Mouse (Mus musculus) hindbrain, embryonic 15.5 days (tissue): ENCODE measurements around the gene Sema3a. TPM values are rescaled to one million over a fixed set of nuclear protein-coding genes. Genes with fewer than 3 reads are reported as not detected.

ENCODE experiments used
- ATAC-seq: fragments of 200-750 bp; cut with Nextera tagmentation; 2 replicates; pipeline ENCODE4 v1.8.0; 2017; ENCODE audit warnings: low read depth, moderate number of reproducible peaks, moderate TSS enrichment; ENCODE audit not compliant: low FRiP score
- H3K27ac ChIP-seq: fragments of 300-500 bp; sonication (generic); replicated peaks from 2 replicates; pipeline ENCODE4 v1.5.1; 2015; ENCODE audit warnings: mild to moderate bottlenecking, inconsistent platforms
- H3K27me3 ChIP-seq: fragments of 300-500 bp; sonication (generic); 2 replicates; pipeline ENCODE4 v1.6.1; 2015; ENCODE audit warnings: control low read depth, inconsistent platforms
- H3K36me3 ChIP-seq: fragments of 300-500 bp; sonication (generic); 2 replicates; pipeline ENCODE4 v1.6.1; 2015; ENCODE audit warnings: control low read depth, inconsistent platforms
- H3K4me1 ChIP-seq: fragments of 300-500 bp; sonication (generic); replicated peaks from 2 replicates; pipeline ENCODE4 v1.6.1; 2015; ENCODE audit warnings: control low read depth, inconsistent platforms
- H3K4me2 ChIP-seq: fragments of 300-500 bp; sonication (generic); 2 replicates; pipeline ENCODE4 v1.6.1; 2015; ENCODE audit warnings: moderate library complexity, mild to moderate bottlenecking, inconsistent platforms
- H3K4me3 ChIP-seq: fragments of 300-500 bp; sonication (generic); 2 replicates; pipeline ENCODE4 v1.5.1; 2015; ENCODE audit warnings: mild to moderate bottlenecking, inconsistent platforms
- H3K9ac ChIP-seq: fragments of 300-500 bp; sonication (generic); 2 replicates; pipeline ENCODE4 v1.6.1; 2015; ENCODE audit warnings: inconsistent platforms
- H3K9me3 ChIP-seq: fragments of 300-500 bp; sonication (generic); 2 replicates; pipeline ENCODE4 v1.6.1; 2016; ENCODE audit warnings: control low read depth, inconsistent platforms
- WGBS: fragments of 180-500 bp; shearing (Covaris S2); methylation state at CpG from one replicate; pipeline ENCODE4 v1.1.7; 2015; 5-methylcytosine and 5-hydroxymethylcytosine counted together
- polyA plus RNA-seq: library from polyadenylated mRNA; unstranded; fragments of >200 nt; fragmentation: Nextera tagmentation; extraction: Ambion mirVana; gene quantifications from 2 replicates; pipeline ENCODE4 v1.2.1, GENCODE M21; 2015

Gene Sema3a
- polyA plus RNA-seq, 1 experiment from 2014 or later, result 23.0 TPM

GRCm38 (mm10) chr5:13337665-13338064 lies 212.5 kb downstream of the Sema3a start:
- no peaks in the 10 kb centered on the region for H3K36me3 ChIP-seq
- no peaks in the 10 kb centered on the region for H3K4me1 ChIP-seq
- no peak overlapping the region for H3K9ac ChIP-seq
- no peaks in the 10 kb centered on the region for H3K9me3 ChIP-seq
- no peak overlapping the region for H3K27ac ChIP-seq
- no peak for ATAC-seq
- WGBS, result 91% methylated on average over 1 of the region's 1 CpGs
- H3K27me3 ChIP-seq, result no peaks in the 10 kb centered on the region
- no peak overlapping the region for H3K4me3 ChIP-seq
- no peak overlapping the region for H3K4me2 ChIP-seq

GRCm38 (mm10) chr5:13347068-13347467 lies 221.9 kb downstream of the Sema3a start:
- WGBS, result 86% methylated on average over 4 of the region's 4 CpGs
- H3K9ac ChIP-seq, result no peak overlapping the region
- no peaks in the 10 kb centered on the region for H3K9me3 ChIP-seq
- H3K4me2 ChIP-seq, result no peak overlapping the region
- no peaks in the 10 kb centered on the region for H3K4me1 ChIP-seq
- no peak for ATAC-seq
- no peak overlapping the region for H3K4me3 ChIP-seq
- no peaks in the 10 kb centered on the region for H3K27me3 ChIP-seq
- H3K27ac ChIP-seq, result no peak overlapping the region
- no peaks in the 10 kb centered on the region for H3K36me3 ChIP-seq

- no peaks in the 10 kb centered on the region for H3K4me1 ChIP-seq
- 44% methylated on average over 4 of the region's 4 CpGs for WGBS
- ATAC-seq, result no peak
These were observed 226.4 kb downstream of the Sema3a start for GRCm38 (mm10) chr5:13351611-13352010.

GRCm38 (mm10) chr5:13352995-13353394 lies 227.8 kb downstream of the Sema3a start:
- H3K4me1 ChIP-seq, result no peaks in the 10 kb centered on the region
- ATAC-seq, result no peak
- H3K4me3 ChIP-seq, result no peak overlapping the region
- no peaks in the 10 kb centered on the region for H3K36me3 ChIP-seq
- H3K27me3 ChIP-seq, result no peaks in the 10 kb centered on the region
- no peak overlapping the region for H3K9ac ChIP-seq
- H3K27ac ChIP-seq, result no peak overlapping the region
- H3K9me3 ChIP-seq, result no peaks in the 10 kb centered on the region
- H3K4me2 ChIP-seq, result no peak overlapping the region
- 82% methylated on average over 1 of the region's 1 CpGs for WGBS

More at GRCm38 (mm10) chr5:13351611-13352010, 226.4 kb downstream of the Sema3a start:
- Histone ChIP-seq H3K9me3 (no peaks in the 10 kb centered on the region), H3K36me3 (no peaks in the 10 kb centered on the region), H3K27me3 (no peaks in the 10 kb centered on the region), H3K4me2 (no peak overlapping the region), H3K9ac (no peak overlapping the region), H3K27ac (no peak overlapping the region), H3K4me3 (no peak overlapping the region)

- no peak overlapping the region for H3K9ac ChIP-seq
- H3K36me3 ChIP-seq, result no peaks in the 10 kb centered on the region
- no peaks in the 10 kb centered on the region for H3K9me3 ChIP-seq
- no peak for ATAC-seq
- H3K4me3 ChIP-seq, result no peak overlapping the region
- no peaks in the 10 kb centered on the region for H3K4me1 ChIP-seq
- no peak overlapping the region for H3K27ac ChIP-seq
- 65% methylated on average over 1 of the region's 1 CpGs for WGBS
- no peaks in the 10 kb centered on the region for H3K27me3 ChIP-seq
- no peak overlapping the region for H3K4me2 ChIP-seq
These were observed 228.3 kb downstream of the Sema3a start for GRCm38 (mm10) chr5:13353539-13353938.

- no peaks in the 10 kb centered on the region for H3K4me1 ChIP-seq
- WGBS, result 91% methylated on average over 1 of the region's 1 CpGs
- H3K36me3 ChIP-seq, result no peaks in the 10 kb centered on the region
- no peak for ATAC-seq
- H3K9ac ChIP-seq, result no peak overlapping the region
- H3K4me2 ChIP-seq, result no peak overlapping the region
- H3K9me3 ChIP-seq, result no peaks in the 10 kb centered on the region
- H3K4me3 ChIP-seq, result no peak overlapping the region
- H3K27me3 ChIP-seq, result no peaks in the 10 kb centered on the region
- no peak overlapping the region for H3K27ac ChIP-seq
These were observed 229.7 kb downstream of the Sema3a start for GRCm38 (mm10) chr5:13354913-13355312.

- Histone ChIP-seq H3K9me3 (no peaks in the 10 kb centered on the region), H3K9ac (no peak overlapping the region), H3K4me2 (no peak overlapping the region), H3K27me3 (no peaks in the 10 kb centered on the region), H3K27ac (no peak overlapping the region), H3K36me3 (no peaks in the 10 kb centered on the region), H3K4me1 (no peaks in the 10 kb centered on the region), H3K4me3 (no peak overlapping the region)
- no peak for ATAC-seq
- WGBS, result 61% methylated on average over 4 of the region's 4 CpGs
These were observed 233.6 kb downstream of the Sema3a start for GRCm38 (mm10) chr5:13358770-13359169.

GRCm38 (mm10) chr5:13360711-13361110 lies 235.5 kb downstream of the Sema3a start:
- ATAC-seq, result no peak
- no peaks in the 10 kb centered on the region for H3K9me3 ChIP-seq
- H3K9ac ChIP-seq, result no peak overlapping the region
- no peak overlapping the region for H3K4me3 ChIP-seq
- H3K27me3 ChIP-seq, result no peaks in the 10 kb centered on the region
- H3K4me1 ChIP-seq, result no peaks in the 10 kb centered on the region
- H3K4me2 ChIP-seq, result no peak overlapping the region
- H3K27ac ChIP-seq, result no peak overlapping the region
- no peaks in the 10 kb centered on the region for H3K36me3 ChIP-seq
- 48% methylated on average over 3 of the region's 3 CpGs for WGBS

GRCm38 (mm10) chr5:13365108-13365507 lies 239.9 kb downstream of the Sema3a start:
- ATAC-seq, result no peak
- no peaks in the 10 kb centered on the region for H3K36me3 ChIP-seq
- H3K9me3 ChIP-seq, result no peaks in the 10 kb centered on the region
- WGBS, result 86% methylated on average over 2 of the region's 2 CpGs
- H3K4me3 ChIP-seq, result no peak overlapping the region
- no peak overlapping the region for H3K9ac ChIP-seq
- no peak overlapping the region for H3K4me2 ChIP-seq
- no peaks in the 10 kb centered on the region for H3K4me1 ChIP-seq
- H3K27me3 ChIP-seq, result no peaks in the 10 kb centered on the region
- H3K27ac ChIP-seq, result no peak overlapping the region

- ATAC-seq, result no peak
- Histone ChIP-seq H3K27me3 (no peaks in the 10 kb centered on the region), H3K4me1 (no peaks in the 10 kb centered on the region), H3K9ac (no peak overlapping the region), H3K4me3 (no peak overlapping the region), H3K4me2 (no peak overlapping the region), H3K9me3 (no peaks in the 10 kb centered on the region), H3K27ac (no peak overlapping the region), H3K36me3 (no peaks in the 10 kb centered on the region)
- WGBS, result 62% methylated on average over 4 of the region's 4 CpGs
These were observed 254.0 kb downstream of the Sema3a start for GRCm38 (mm10) chr5:13379223-13379622.

- no peaks in the 10 kb centered on the region for H3K27me3 ChIP-seq
- H3K4me3 ChIP-seq, result no peak overlapping the region
- H3K4me1 ChIP-seq, result no peaks in the 10 kb centered on the region
- 82% methylated on average over 4 of the region's 4 CpGs for WGBS
- no peaks in the 10 kb centered on the region for H3K9me3 ChIP-seq
- no peaks in the 10 kb centered on the region for H3K36me3 ChIP-seq
- H3K4me2 ChIP-seq, result no peak overlapping the region
- no peak overlapping the region for H3K27ac ChIP-seq
- no peak overlapping the region for H3K9ac ChIP-seq
- no peak for ATAC-seq
These were observed 258.8 kb downstream of the Sema3a start for GRCm38 (mm10) chr5:13384047-13384446.

- H3K27me3 ChIP-seq, result no peaks in the 10 kb centered on the region
- H3K4me1 ChIP-seq, result no peaks in the 10 kb centered on the region
- 45% methylated on average over 4 of the region's 4 CpGs for WGBS
- no peak for ATAC-seq
- H3K9ac ChIP-seq, result no peak overlapping the region
- no peaks in the 10 kb centered on the region for H3K9me3 ChIP-seq
- no peak overlapping the region for H3K4me2 ChIP-seq
- H3K36me3 ChIP-seq, result no peaks in the 10 kb centered on the region
- no peak overlapping the region for H3K27ac ChIP-seq
- no peak overlapping the region for H3K4me3 ChIP-seq
These were observed 259.5 kb downstream of the Sema3a start for GRCm38 (mm10) chr5:13384714-13385113.

- WGBS, result 93% methylated on average over 3 of the region's 3 CpGs
- Histone ChIP-seq H3K4me2 (no peak overlapping the region), H3K36me3 (no peaks in the 10 kb centered on the region), H3K9ac (no peak overlapping the region), H3K4me1 (no peaks in the 10 kb centered on the region), H3K27me3 (no peaks in the 10 kb centered on the region), H3K9me3 (no peaks in the 10 kb centered on the region), H3K27ac (no peak overlapping the region), H3K4me3 (no peak overlapping the region)
- no peak for ATAC-seq
These were observed 261.4 kb downstream of the Sema3a start for GRCm38 (mm10) chr5:13386603-13387002.
